Mouse (Mus musculus) heart, embryonic 11.5 days (tissue): ENCODE data around the gene Fbxo48. TPM values are rescaled to one million over a fixed set of nuclear protein-coding genes. Genes with fewer than 3 reads are reported as not detected.

Source experiments
- ATAC-seq: fragments of 200-750 bp; cut with Nextera tagmentation; replicated peaks from 2 replicates; pipeline ENCODE4 v1.8.0; 2017; ENCODE audit warnings: moderate library complexity; ENCODE audit not compliant: insufficient number of reproducible peaks, low FRiP score, low TSS enrichment
- H3K27ac ChIP-seq: fragments of 300-500 bp; sonication (generic); 2 replicates; pipeline ENCODE4 v1.5.1; 2014; ENCODE audit warnings: mild to moderate bottlenecking, low read depth, low read length
- H3K27me3 ChIP-seq: fragments of 300-500 bp; sonication (generic); 2 replicates; pipeline ENCODE4 v1.6.1; 2014; ENCODE audit warnings: mild to moderate bottlenecking, low read length, mixed read lengths; ENCODE audit not compliant: control insufficient read depth, insufficient read depth
- H3K36me3 ChIP-seq: fragments of 300-500 bp; sonication (generic); 2 replicates; pipeline ENCODE4 v1.6.1; 2014; ENCODE audit warnings: mild to moderate bottlenecking, low read length, moderate library complexity, mixed read lengths; ENCODE audit not compliant: control insufficient read depth, insufficient read depth
- H3K4me1 ChIP-seq: fragments of 300-500 bp; sonication (generic); 2 replicates; pipeline ENCODE4 v1.6.1; 2014; ENCODE audit warnings: low read length; ENCODE audit not compliant: control insufficient read depth, insufficient read depth
- H3K4me2 ChIP-seq: fragments of 300-500 bp; sonication (generic); 2 replicates; pipeline ENCODE4 v1.6.1; 2014; ENCODE audit warnings: mild to moderate bottlenecking, moderate library complexity
- H3K4me3 ChIP-seq: fragments of 300-500 bp; sonication (generic); 2 replicates; pipeline ENCODE4 v1.5.1; 2014; ENCODE audit warnings: low read depth, low read length
- H3K9ac ChIP-seq: fragments of 300-500 bp; sonication (generic); 2 replicates; pipeline ENCODE4 v1.6.1; 2014; ENCODE audit warnings: mild to moderate bottlenecking, low read depth, low read length, moderate library complexity
- H3K9me3 ChIP-seq: fragments of 300-500 bp; sonication (generic); replicated peaks from 2 replicates; pipeline ENCODE4 v1.6.1; 2016; ENCODE audit warnings: low read length; ENCODE audit not compliant: control insufficient read depth
- WGBS: fragments of 180-500 bp; shearing (Covaris S2); extraction: QIAGEN DNeasy Blood & Tissue Kit; methylation state at CpG from one replicate; pipeline ENCODE4 v1.1.7; 2014; ENCODE audit not compliant: insufficient replicate concordance; 5-methylcytosine and 5-hydroxymethylcytosine counted together
- polyA plus RNA-seq: library from polyadenylated mRNA; unstranded; fragments of >200 nt; fragmentation: Nextera tagmentation; extraction: Ambion mirVana; gene quantifications from 2 replicates; pipeline ENCODE4 v1.2.1, GENCODE M21; 2014

The Fbxo48 gene
- polyA plus RNA-seq, 1 experiment from 2014 or later: 1.7 TPM

GRCm38 (mm10) chr11:16932159-16932558 is 19.0 kb upstream of the Fbxo48 start:
- Histone ChIP-seq H3K9ac (no peak overlapping the region), H3K9me3 (no peaks in the 10 kb centered on the region), H3K4me2 (no peak overlapping the region), H3K36me3 (no peaks in the 10 kb centered on the region), H3K27ac (no peak overlapping the region), H3K4me3 (no peak overlapping the region), H3K27me3 (no peaks in the 10 kb centered on the region), H3K4me1 (no peaks in the 10 kb centered on the region)
- no peak for ATAC-seq
- WGBS: 79% methylated on average over 3 of the region's 3 CpGs

- ATAC-seq: no peak
- Histone ChIP-seq H3K4me2 (no peak overlapping the region), H3K4me3 (no peak overlapping the region), H3K27ac (no peak overlapping the region), H3K4me1 (no peaks in the 10 kb centered on the region), H3K36me3 (no peaks in the 10 kb centered on the region), H3K9ac (no peak overlapping the region), H3K9me3 (no peaks in the 10 kb centered on the region), H3K27me3 (no peaks in the 10 kb centered on the region)
- 64% methylated on average over 6 of the region's 6 CpGs for WGBS
Observed at GRCm38 (mm10) chr11:16935577-16936236, 15.5 kb upstream of the Fbxo48 start.

- Histone ChIP-seq H3K9ac (no peak overlapping the region), H3K36me3 (no peaks in the 10 kb centered on the region), H3K27ac (no peak overlapping the region), H3K9me3 (no peaks in the 10 kb centered on the region), H3K4me1 (no peaks in the 10 kb centered on the region), H3K27me3 (no peaks in the 10 kb centered on the region), H3K4me2 (no peak overlapping the region), H3K4me3 (no peak overlapping the region)
- no peak for ATAC-seq
- 77% methylated on average over 4 of the region's 4 CpGs for WGBS
Observed at GRCm38 (mm10) chr11:16941103-16941793, 9.9 kb upstream of the Fbxo48 start.

DNA sequence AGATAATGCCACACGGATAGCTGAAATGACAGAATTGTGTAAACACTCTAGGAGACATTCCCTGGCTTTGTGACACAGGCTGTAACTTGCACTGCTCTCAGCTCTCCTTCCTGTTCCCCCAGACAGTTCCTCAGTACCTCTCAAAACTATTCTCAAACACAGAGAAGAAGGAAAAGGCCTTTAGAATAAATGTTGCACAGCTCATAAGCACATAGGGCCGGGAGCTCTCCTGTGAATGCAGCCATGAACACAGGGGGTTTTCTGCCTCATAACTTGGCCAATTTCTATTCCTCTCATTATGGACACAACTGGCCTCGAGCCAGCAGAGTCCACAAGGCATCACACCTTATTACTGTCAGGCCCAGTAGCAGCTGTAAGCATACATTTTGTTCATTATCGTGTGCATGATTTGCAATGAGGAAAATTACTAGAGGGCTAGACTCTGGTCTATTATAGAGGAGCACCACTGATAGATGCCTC is 9.2 kb upstream of the Fbxo48 start:
- H3K4me2 ChIP-seq: no peak overlapping the region
- no peaks in the 10 kb centered on the region for H3K4me1 ChIP-seq
- H3K36me3 ChIP-seq: no peaks in the 10 kb centered on the region
- H3K9me3 ChIP-seq: no peaks in the 10 kb centered on the region
- no peaks in the 10 kb centered on the region for H3K27me3 ChIP-seq
- WGBS: 66% methylated on average over 4 of the region's 4 CpGs
- ATAC-seq: no peak
- no peak overlapping the region for H3K27ac ChIP-seq
- no peak overlapping the region for H3K9ac ChIP-seq
- H3K4me3 ChIP-seq: no peak overlapping the region

DNA sequence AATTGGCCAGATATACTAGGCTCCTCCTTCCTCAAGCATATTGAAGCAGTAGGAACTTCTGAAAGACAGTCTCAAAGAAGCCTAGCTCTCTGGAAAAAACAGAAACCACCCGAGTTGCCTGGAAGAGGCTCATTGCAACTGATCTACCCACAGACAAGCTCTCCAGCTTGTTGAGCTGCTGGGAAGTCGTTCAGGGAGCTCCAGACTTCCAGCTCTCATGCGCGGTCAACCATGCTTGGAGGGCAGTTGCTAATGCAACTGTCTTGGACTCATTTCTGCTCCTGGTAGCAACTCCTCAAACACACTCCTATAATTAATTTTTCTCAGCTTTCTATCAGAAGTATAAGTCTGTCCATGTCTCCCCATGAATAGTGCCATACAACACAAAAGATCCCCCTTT is 8.2 kb upstream of the Fbxo48 start:
- H3K4me1 ChIP-seq: no peaks in the 10 kb centered on the region
- no peaks in the 10 kb centered on the region for H3K36me3 ChIP-seq
- no peaks in the 10 kb centered on the region for H3K27me3 ChIP-seq
- H3K9me3 ChIP-seq: no peaks in the 10 kb centered on the region
- no peak overlapping the region for H3K27ac ChIP-seq
- H3K4me2 ChIP-seq: no peak overlapping the region
- no peak for ATAC-seq
- H3K9ac ChIP-seq: no peak overlapping the region
- no peak overlapping the region for H3K4me3 ChIP-seq
- 76% methylated on average over 4 of the region's 4 CpGs for WGBS

DNA sequence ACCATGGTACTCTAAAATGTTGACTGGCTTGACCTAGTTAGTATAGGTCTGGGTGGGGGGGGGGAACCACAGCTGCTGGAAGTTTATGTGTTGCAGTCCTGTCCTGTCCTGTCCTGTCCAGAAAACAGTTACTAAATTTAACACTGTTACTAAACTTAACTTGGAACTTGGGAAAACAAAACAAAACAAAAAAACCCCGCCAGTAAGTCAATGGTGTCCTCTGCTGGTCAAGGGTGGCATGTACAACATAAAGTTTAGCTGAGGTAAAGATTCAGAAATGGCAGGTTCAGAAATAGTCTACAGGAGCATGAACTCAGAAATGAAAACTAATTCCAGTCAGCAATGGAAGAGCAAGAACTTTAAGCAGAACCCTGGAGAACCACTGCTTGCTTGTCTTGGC is 2.4 kb upstream of the Fbxo48 start:
- Histone ChIP-seq H3K9me3 (no peaks in the 10 kb centered on the region), H3K27ac (no peak overlapping the region), H3K36me3 (no peaks in the 10 kb centered on the region), H3K4me1 (no peaks in the 10 kb centered on the region), H3K4me3 (no peak overlapping the region), H3K27me3 (no peaks in the 10 kb centered on the region), H3K9ac (no peak overlapping the region), H3K4me2 (peak overlapping the region; percentile 1; the same call in 1 of the 2 replicates)
- ATAC-seq: no peak
- 13% methylated on average over 1 of the region's 1 CpGs for WGBS

DNA sequence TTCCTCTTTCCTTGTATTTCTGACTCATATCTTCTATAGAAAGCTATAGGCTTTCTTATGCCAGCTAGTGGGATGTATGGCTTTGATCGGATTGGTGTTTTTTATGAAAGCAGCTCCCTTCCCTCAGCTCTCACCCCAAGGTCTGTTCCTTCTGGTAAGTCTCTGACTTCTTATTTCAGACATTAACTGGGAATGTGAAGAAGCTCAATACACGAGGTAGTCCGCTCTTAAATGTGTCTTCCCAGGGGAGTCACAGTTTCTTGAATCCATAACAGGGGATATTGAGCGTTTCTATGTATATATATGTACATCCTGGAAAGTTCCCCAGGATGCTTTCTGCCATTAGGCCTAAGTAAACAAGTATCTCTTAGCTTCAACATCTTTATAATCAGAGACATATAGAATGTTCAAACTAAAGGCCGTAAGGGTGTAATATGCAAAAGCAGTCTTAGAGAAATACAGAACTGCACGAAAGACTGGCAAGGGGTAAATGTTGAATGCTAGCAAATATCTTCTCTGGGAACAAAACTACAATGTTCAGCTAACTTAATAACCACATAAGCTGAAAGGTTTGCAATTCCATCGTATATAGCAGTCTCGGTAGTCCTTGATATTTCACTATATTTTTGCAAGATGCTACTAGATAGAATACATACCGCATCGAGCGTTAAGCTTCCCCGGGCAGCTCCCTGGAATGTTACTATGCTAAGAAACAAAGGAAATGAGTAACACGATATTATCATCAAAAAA is 774 bp upstream of the Fbxo48 start:
- H3K27ac ChIP-seq: 0 out of 2 replicates have a peak overlapping the region, but pooled peaks have one; percentile 29
- H3K27me3 ChIP-seq: no peaks in the 10 kb centered on the region
- no peak; the same call in 1 of the 2 replicates for ATAC-seq
- H3K9me3 ChIP-seq: no peaks in the 10 kb centered on the region
- peak overlapping the region; percentile 81 for H3K4me3 ChIP-seq
- peak overlapping the region; percentile 61 for H3K4me2 ChIP-seq
- H3K4me1 ChIP-seq: no peaks in the 10 kb centered on the region
- H3K9ac ChIP-seq: peak overlapping the region; percentile 74
- 42% methylated on average over 13 of the region's 13 CpGs for WGBS
- no peaks in the 10 kb centered on the region for H3K36me3 ChIP-seq

DNA sequence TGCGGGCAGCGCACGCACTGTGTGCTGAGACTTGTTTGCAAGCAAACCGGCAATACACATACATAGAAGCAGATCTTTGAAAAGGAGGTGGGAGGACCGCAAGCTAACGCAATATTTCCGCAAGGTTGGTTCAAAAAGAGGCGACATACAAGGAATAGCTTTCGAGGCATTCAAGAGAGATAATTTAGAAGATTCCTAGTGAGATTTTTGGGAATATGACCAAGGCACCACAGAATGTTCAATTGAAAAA is 511 bp downstream of the Fbxo48 start:
- Histone ChIP-seq H3K4me1 (no peaks in the 10 kb centered on the region), H3K36me3 (no peaks in the 10 kb centered on the region), H3K27me3 (no peaks in the 10 kb centered on the region), H3K9ac (peak overlapping the region; percentile 89), H3K9me3 (no peaks in the 10 kb centered on the region), H3K27ac (peak overlapping the region; percentile 80), H3K4me3 (peak overlapping the region; percentile 81), H3K4me2 (peak overlapping the region; percentile 89)
- 5% methylated on average over 9 of the region's 9 CpGs for WGBS
- ATAC-seq: no peak
